Mouse (Mus musculus) heart, postnatal 0 days (tissue): ENCODE measurements around the gene Gabrb3.
A peak's percentile ranks its signal among the peaks of the same experiment; 100 is the strongest.

Experiments used
- CTCF ChIP-seq: IDR thresholded peaks from 2 replicates; pipeline ENCODE4 v1.5.1; 2016; ENCODE audit warnings: antibody characterized with exemption, control low read depth, low read depth
- EP300 ChIP-seq: IDR thresholded peaks from 2 replicates; pipeline ENCODE4 v1.6.1; 2016; ENCODE audit warnings: antibody characterized with exemption, low read depth

GRCm38 (mm10) chr7:57512955-57513354 lies 93.5 kb downstream of the Gabrb3 start:
- TF ChIP-seq CTCF (peak; percentile 14; the same call in 1 of the 2 replicates), EP300 (no peak)
